Mouse (Mus musculus) MEL (cell line): ENCODE measurements around the gene Tnf. TPM values are rescaled to one million over a fixed set of nuclear protein-coding genes. Genes with fewer than 3 reads are reported as not detected.

Experiments
- DNase-seq: peaks from one replicate; pipeline ENCODE4 v3.0.0; 2011; ENCODE audit warnings: low read depth, low spot score
- H3K27ac ChIP-seq: 2 replicates; pipeline ENCODE4 v1.5.1; 2012; ENCODE audit warnings: low read depth, mild to moderate bottlenecking, control low read depth, low read length, moderate library complexity; ENCODE audit not compliant: control insufficient read depth
- H3K27me3 ChIP-seq, 2 experiments: fragments of 150-350 bp in 1 of 2; sonication (generic) in 1 of 2; 2 replicates each; pipeline ENCODE4 v1.6.1; 2012; ENCODE audit warnings: low read length in 2 of 2, mild to moderate bottlenecking in 2 of 2, improper control_type of control experiment in 1 of 2, moderate library complexity in 1 of 2; ENCODE audit not compliant: insufficient read depth in 2 of 2, control insufficient read depth in 1 of 2
- H3K36me3 ChIP-seq, 2 experiments: 2 replicates each; pipeline ENCODE4 v1.6.1; 2012 to 2014; ENCODE audit warnings: low read length in 2 of 2, improper control_type of control experiment in 1 of 2, inconsistent platforms in 1 of 2, mild to moderate bottlenecking in 1 of 2; ENCODE audit not compliant: insufficient read depth in 2 of 2, control insufficient read depth in 1 of 2
- H3K4me1 ChIP-seq, 2 experiments: fragments of 150-350 bp in 1 of 2; sonication (generic) in 1 of 2; 2 replicates each; pipeline ENCODE4 v1.6.1; 2012; ENCODE audit warnings: low read length in 2 of 2, improper control_type of control experiment in 1 of 2, mild to moderate bottlenecking in 1 of 2; ENCODE audit not compliant: insufficient read depth in 2 of 2, control insufficient read depth in 1 of 2
- H3K4me3 ChIP-seq, 2 experiments: fragments of 150-350 bp in 1 of 2; sonication (generic) in 1 of 2; 2 replicates each; pipeline ENCODE4 v1.5.1; 2012; ENCODE audit warnings: low read depth in 2 of 2, low read length in 2 of 2, mild to moderate bottlenecking in 2 of 2, moderate library complexity in 2 of 2, control low read depth in 1 of 2, improper control_type of control experiment in 1 of 2; ENCODE audit not compliant: control insufficient read depth in 1 of 2, insufficient read depth in 1 of 2
- H3K79me2 ChIP-seq: 2 replicates; pipeline ENCODE4 v1.6.1; 2012; ENCODE audit warnings: mild to moderate bottlenecking, low read length, moderate library complexity; ENCODE audit not compliant: control insufficient read depth, poor library complexity, insufficient read depth
- H3K9ac ChIP-seq: 2 replicates; pipeline ENCODE4 v1.6.1; 2012; ENCODE audit warnings: low read depth, mild to moderate bottlenecking, control low read depth, low read length, moderate library complexity; ENCODE audit not compliant: control insufficient read depth, poor library complexity, severe bottlenecking
- H3K9me3 ChIP-seq: fragments of 150-350 bp; sonication (generic); replicated peaks from 2 replicates; pipeline ENCODE4 v1.6.1; 2012; ENCODE audit warnings: mild to moderate bottlenecking, low read length, improper control_type of control experiment, moderate library complexity; ENCODE audit not compliant: insufficient read depth
- BHLHE40 ChIP-seq: IDR thresholded peaks from 2 replicates; pipeline ENCODE4 v1.6.1; 2012; ENCODE audit warnings: low read depth, mild to moderate bottlenecking, inconsistent platforms, low read length, improper control_type of control experiment, borderline replicate concordance
- CHD2 ChIP-seq: IDR thresholded peaks from 2 replicates; pipeline ENCODE4 v1.6.1; 2011; ENCODE audit warnings: low read length, improper control_type of control experiment
- E2F4 ChIP-seq: IDR thresholded peaks from 2 replicates; pipeline ENCODE4 v1.6.1; 2011; ENCODE audit warnings: low read depth, low read length, improper control_type of control experiment, borderline replicate concordance
- EP300 ChIP-seq, 2 experiments: IDR thresholded peaks; 2 replicates each; pipeline ENCODE4 v1.6.1; 2011; ENCODE audit warnings: improper control_type of control experiment in 2 of 2, low read length in 2 of 2, low read depth in 1 of 2, mild to moderate bottlenecking in 1 of 2
- ETS1 ChIP-seq: IDR thresholded peaks from 2 replicates; pipeline ENCODE4 v1.6.1; 2012; ENCODE audit warnings: low read depth, mild to moderate bottlenecking, inconsistent platforms, low read length, improper control_type of control experiment, moderate library complexity
- GABPA ChIP-seq: IDR thresholded peaks from 2 replicates; pipeline ENCODE4 v1.6.1; 2012; ENCODE audit warnings: low read depth, mild to moderate bottlenecking, inconsistent platforms, low read length, improper control_type of control experiment, moderate library complexity
- JUND ChIP-seq: IDR thresholded peaks from 2 replicates; pipeline ENCODE4 v1.6.1; 2011; ENCODE audit warnings: low read depth, mild to moderate bottlenecking, improper control_type of control experiment, low read length
- KAT2A ChIP-seq: conservative IDR thresholded peaks from 2 replicates; pipeline ENCODE4 v1.6.1; 2012; ENCODE audit warnings: low read depth, low read length, improper control_type of control experiment, inconsistent platforms
- MAFK ChIP-seq: IDR thresholded peaks from 2 replicates; pipeline ENCODE4 v1.6.1; 2011; ENCODE audit warnings: low read depth, mild to moderate bottlenecking, low read length, improper control_type of control experiment, borderline replicate concordance
- MYB ChIP-seq: IDR thresholded peaks from 2 replicates; pipeline ENCODE4 v1.6.1; 2011; ENCODE audit warnings: mild to moderate bottlenecking, low read depth, low read length, improper control_type of control experiment
- NELFE ChIP-seq: IDR thresholded peaks from 2 replicates; pipeline ENCODE4 v1.6.1; 2011; ENCODE audit warnings: low read depth, low read length, improper control_type of control experiment
- NRF1 ChIP-seq: IDR thresholded peaks from 2 replicates; pipeline ENCODE4 v1.6.1; 2014; ENCODE audit warnings: low read depth, mild to moderate bottlenecking, inconsistent platforms, low read length, improper control_type of control experiment, moderate library complexity; ENCODE audit not compliant: poor library complexity, insufficient read depth, severe bottlenecking
- POLR2A ChIP-seq, 2 experiments: IDR thresholded peaks; 2 replicates each; pipeline ENCODE4 v1.6.1; 2011 to 2012; ENCODE audit warnings: low read length in 2 of 2, mild to moderate bottlenecking in 2 of 2, control low read depth in 1 of 2, improper control_type of control experiment in 1 of 2, low read depth in 1 of 2, moderate library complexity in 1 of 2; ENCODE audit not compliant: control insufficient read depth in 1 of 2, insufficient read depth in 1 of 2, poor library complexity in 1 of 2
- POLR2AphosphoS2 ChIP-seq: IDR thresholded peaks from 2 replicates; pipeline ENCODE4 v1.6.1; 2011; ENCODE audit warnings: low read length, improper control_type of control experiment
- SIN3A ChIP-seq: IDR thresholded peaks from 2 replicates; pipeline ENCODE4 v1.6.1; 2012; ENCODE audit warnings: low read length, improper control_type of control experiment, inconsistent platforms
- SMC3 ChIP-seq: IDR thresholded peaks from 2 replicates; pipeline ENCODE4 v1.6.1; 2011; ENCODE audit warnings: low read depth, low read length, improper control_type of control experiment
- TCF12 ChIP-seq: IDR thresholded peaks from 2 replicates; pipeline ENCODE4 v1.6.1; 2014; ENCODE audit warnings: low read depth, mild to moderate bottlenecking, inconsistent platforms, low read length, improper control_type of control experiment, moderate library complexity
- USF1 ChIP-seq: IDR thresholded peaks from 2 replicates; pipeline ENCODE4 v1.6.1; 2014; ENCODE audit warnings: low read depth, mild to moderate bottlenecking, inconsistent platforms, low read length, improper control_type of control experiment, moderate library complexity
- USF2 ChIP-seq, 2 experiments: IDR thresholded peaks; 2 replicates each; pipeline ENCODE4 v1.6.1; 2011 to 2012; ENCODE audit warnings: improper control_type of control experiment in 2 of 2, low read length in 2 of 2, borderline replicate concordance in 1 of 2, inconsistent platforms in 1 of 2, low read depth in 1 of 2, mild to moderate bottlenecking in 1 of 2; ENCODE audit not compliant: insufficient read depth in 1 of 2
- ZC3H11A ChIP-seq: IDR thresholded peaks from 2 replicates; pipeline ENCODE4 v1.6.1; 2012; ENCODE audit warnings: low read depth, mild to moderate bottlenecking, inconsistent platforms, low read length, improper control_type of control experiment
- ZKSCAN1 ChIP-seq: IDR thresholded peaks from 2 replicates; pipeline ENCODE4 v1.6.1; 2012; ENCODE audit warnings: low read depth, mild to moderate bottlenecking, inconsistent platforms, low read length, improper control_type of control experiment, moderate library complexity
- ZMIZ1 ChIP-seq: IDR thresholded peaks from 2 replicates; pipeline ENCODE4 v1.6.1; 2012; ENCODE audit warnings: low read depth, mild to moderate bottlenecking, inconsistent platforms, low read length, improper control_type of control experiment, moderate library complexity
- ZNF384 ChIP-seq: IDR thresholded peaks from 2 replicates; pipeline ENCODE4 v1.6.1; 2012; ENCODE audit warnings: low read depth, mild to moderate bottlenecking, inconsistent platforms, low read length, improper control_type of control experiment
- polyA plus RNA-seq, 2 experiments: library from polyadenylated mRNA; stranded (reverse) in 1 of 2; unstranded in 1 of 2; fragments of >175 nt in 1 of 2; fragments of >200 nt in 1 of 2; gene quantifications; 2 replicates each; pipeline versions ENCODE4 v1.2.1 to v1.2.4; 2012; ENCODE audit warnings: low replicate concordance in 2 of 2, low read depth in 1 of 2; ENCODE audit not compliant: insufficient read length in 2 of 2, insufficient read depth in 1 of 2, missing spikeins in 1 of 2
- total RNA-seq: library from RNA; depleted of rRNA; stranded (reverse); fragments of 300-350 nt; gene quantifications from 2 replicates; pipeline ENCODE4 v1.2.3, GENCODE M21; 2012

The Tnf gene
- total and polyA plus RNA-seq, 3 experiments = 1.2 to 2.0 TPM; not detected in 1

- TF ChIP-seq MAFK = no peak
- peak; percentile 15; the same call in 1 of the 2 replicates for TF ChIP-seq ZMIZ1
Observed at GRCm38 (mm10) chr17:35250348-35251120, 48.7 kb upstream of the Tnf start.

DNA sequence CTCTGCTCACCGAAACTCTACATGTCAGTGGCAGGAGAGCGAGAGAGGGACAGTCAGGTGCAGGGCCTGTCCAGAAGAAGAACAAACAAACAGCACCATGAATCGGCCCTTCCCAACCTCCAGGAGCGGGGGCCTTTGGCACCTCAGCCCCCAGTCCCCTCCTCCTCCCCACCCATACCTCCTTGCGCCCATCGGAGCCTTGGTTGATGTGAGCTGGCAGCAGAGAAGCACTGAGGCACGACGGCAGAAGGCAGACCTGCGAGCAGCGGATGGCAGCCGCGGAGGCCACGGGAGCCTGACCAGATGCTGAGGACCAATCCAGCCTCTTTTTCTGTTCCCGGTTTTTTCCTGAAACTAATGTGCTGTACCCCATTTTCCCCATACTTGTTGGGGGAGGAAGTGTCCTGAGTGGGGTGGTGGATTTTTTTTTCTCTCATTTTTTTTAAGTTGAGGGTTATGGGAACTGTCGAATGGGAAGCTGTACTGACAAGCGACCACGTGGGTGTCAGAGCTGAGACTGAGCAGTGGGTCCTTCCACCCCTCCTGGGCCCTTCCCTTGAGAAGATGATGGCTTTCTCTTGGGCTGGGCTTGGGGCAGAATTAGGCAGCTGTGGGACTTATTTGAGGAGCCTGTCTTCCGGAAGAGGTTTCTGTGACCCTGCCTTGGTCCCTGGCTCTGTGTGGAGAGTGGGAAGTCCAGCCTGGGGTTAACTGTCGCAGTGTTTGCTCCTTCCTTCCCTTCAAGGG lies 47.8 kb upstream of the Tnf start:
- no peaks in the 10 kb centered on the region for H3K27me3 ChIP-seq
- no peak overlapping the region for H3K27ac ChIP-seq
- H3K4me1 ChIP-seq = peaks cover 0 to 5% of the 10 kb centered on the region in 2 experiments; a peak in 2 of 4 replicates
- H3K79me2 ChIP-seq = peaks cover 27% of the 10 kb centered on the region
- H3K4me3 ChIP-seq = no peak overlapping the region
- TF ChIP-seq POLR2A (IDR thresholded peaks at IDR 0.05; ENCODE audit: control insufficient read depth in 1 of 2, insufficient read depth in 1 of 2, low read depth in 1 of 2, low read length in 2 of 2, poor library complexity in 1 of 2) (no peak), SIN3A (no peak), ZKSCAN1 (no peak), ZNF384 (no peak), NRF1 (no peak), ZC3H11A (no peak), JUND (no peak), POLR2AphosphoS2 (peak; percentile 28; the same call in 1 of the 2 replicates), ZMIZ1 (0 out of 2 replicates have a peak, but pooled peaks have one; percentile 4)
- TF ChIP-seq, all 39 proteins: peak for 2
- DNase-seq = no peak
- H3K9ac ChIP-seq = no peak overlapping the region
- H3K9me3 ChIP-seq = no peaks in the 10 kb centered on the region
- peaks cover 10 to 38% of the 10 kb centered on the region in 2 experiments for H3K36me3 ChIP-seq

More at GRCm38 (mm10) chr17:35250348-35251120, 48.7 kb upstream of the Tnf start:
- Histone ChIP-seq H3K9me3 (no peaks in the 10 kb centered on the region), H3K36me3 (peaks cover under 1 to 32% of the 10 kb centered on the region in 2 experiments), H3K4me3 (no peak overlapping the region), H3K4me1 (no peaks in the 10 kb centered on the region), H3K27ac (no peak overlapping the region), H3K9ac (no peak overlapping the region), H3K79me2 (peaks cover 18% of the 10 kb centered on the region), H3K27me3 (no peaks in the 10 kb centered on the region)
- no peak for DNase-seq

GRCm38 (mm10) chr17:35248986-35249385 lies 47.2 kb upstream of the Tnf start:
- H3K4me3 ChIP-seq = no peak overlapping the region
- H3K9ac ChIP-seq = no peak overlapping the region
- DNase-seq = no peak
- TF ChIP-seq SIN3A (no peak), GABPA (no peak), BHLHE40 (no peak), MYB (no peak), EP300 (IDR thresholded peaks at IDR 0.05; ENCODE audit: low read depth in 1 of 2, low read length in 2 of 2) (no peak), NRF1 (no peak), CHD2 (no peak), E2F4 (no peak), USF1 (no peak), SMC3 (no peak), KAT2A (no peak), NELFE (no peak), USF2 (IDR thresholded peaks at IDR 0.05; ENCODE audit: borderline replicate concordance in 1 of 2, insufficient read depth in 1 of 2, low read depth in 1 of 2, low read length in 2 of 2) (no peak), ZMIZ1 (no peak), TCF12 (no peak), ETS1 (no peak)
- H3K9me3 ChIP-seq = no peaks in the 10 kb centered on the region
- H3K79me2 ChIP-seq = peaks cover 33% of the 10 kb centered on the region
- H3K4me1 ChIP-seq = peaks cover 0 to 11% of the 10 kb centered on the region in 2 experiments; a peak in 3 of 4 replicates
- H3K36me3 ChIP-seq = peaks cover 16 to 39% of the 10 kb centered on the region in 2 experiments
- no peak overlapping the region for H3K27ac ChIP-seq
- no peaks in the 10 kb centered on the region for H3K27me3 ChIP-seq
